Comparison of ENCODE assay signal across 11 mouse cellular contexts in the genomic region with DNA sequence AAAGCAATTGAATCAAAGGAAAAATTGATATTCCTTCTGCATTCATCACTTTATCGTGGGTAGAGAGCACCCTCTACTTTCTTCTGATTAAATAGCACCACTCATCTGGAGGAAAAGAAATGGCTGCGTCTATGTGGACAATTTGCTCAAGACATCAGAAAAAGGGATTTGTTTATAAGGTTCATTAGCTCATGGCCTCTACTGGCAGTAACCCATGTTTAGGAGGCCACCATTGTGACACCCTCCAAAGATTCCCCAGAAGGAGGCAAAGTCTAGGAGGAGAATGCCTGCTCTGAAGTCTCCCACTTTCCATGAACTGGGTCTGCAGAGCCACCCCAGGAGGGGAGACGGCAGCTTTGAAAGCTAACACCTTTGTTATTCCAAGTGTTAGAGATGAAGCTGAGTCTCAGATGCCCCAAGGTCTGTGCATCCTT.
A peak's percentile ranks its signal among the peaks of the same experiment; 100 is the strongest.
DNase-seq lines count a peak whose midpoint lies in the region; ATAC-seq and TF ChIP-seq lines count a peak whose summit lies in the region.
"Had no signal": no experiment of that assay in that cellular context is flagged by ENCODE, and none has a peak within 500 bp of the region (broad histone marks: within the 10 kb centered on the region; RNA-seq: fewer than 3 reads in every experiment).

No protein-coding gene starts in this region.

- no peaks in the 10 kb centered on the region for H3K9me3 ChIP-seq in embryonic facial prominence, embryonic 14.5 days (ENCODE audit: control insufficient read depth, low read length)
- H3K9me3 ChIP-seq in midbrain, postnatal 0 days (ENCODE audit: low read length), result no peaks in the 10 kb centered on the region
- H3K9me3 ChIP-seq: G1E; heart, embryonic 15.5 days had no signal

- DNase-seq in left cerebral cortex, postnatal 10 days (ENCODE audit: extremely low spot score in 1 of 2, low spot score in 2 of 2), result peak; percentile 6 to 38
- no peak for DNase-seq in left cerebral cortex, adult 18-20 months (ENCODE audit: low spot score in 2 of 2)
- peak; percentile 51 for DNase-seq in cerebellum, adult 8-10 months
- peak; percentile 13 for DNase-seq in embryonic facial prominence, embryonic 14.5 days (ENCODE audit: low spot score)
- peak; percentile 73 for DNase-seq in midbrain, postnatal 0 days (ENCODE audit: low spot score)
- DNase-seq in thymus, adult 2 months, result no peak
- DNase-seq in spleen, adult 12 weeks (ENCODE audit: low spot score), result no peak
- DNase-seq: lung, postnatal 36 days; thymus, postnatal 14 days had no signal

- no peak overlapping the region for H3K4me3 ChIP-seq in embryonic facial prominence, embryonic 14.5 days (ENCODE audit: low read depth, low read length)
- no peak overlapping the region for H3K4me3 ChIP-seq in midbrain, postnatal 0 days (ENCODE audit: low read depth, low read length)
- H3K4me3 ChIP-seq in thymus, adult 2 months (ENCODE audit: control insufficient read depth, insufficient read depth, low read length), result no peak overlapping the region
- H3K4me3 ChIP-seq: heart, embryonic 15.5 days had no signal

- H3K4me2 ChIP-seq in embryonic facial prominence, embryonic 14.5 days (ENCODE audit: low read depth, low read length), result no peak overlapping the region
- no peak overlapping the region for H3K4me2 ChIP-seq in midbrain, postnatal 0 days (ENCODE audit: low read depth, low read length, poor library complexity, severe bottlenecking)
- H3K4me2 ChIP-seq: heart, embryonic 15.5 days had no signal

- no peaks in the 10 kb centered on the region for H3K36me3 ChIP-seq in embryonic facial prominence, embryonic 14.5 days (ENCODE audit: control insufficient read depth, insufficient read depth, low read length)
- no peaks in the 10 kb centered on the region for H3K36me3 ChIP-seq in midbrain, postnatal 0 days (ENCODE audit: insufficient read depth, low read length)
- H3K36me3 ChIP-seq in thymus, adult 2 months (ENCODE audit: control insufficient read depth, insufficient read depth, low read length), result no peaks in the 10 kb centered on the region
- H3K36me3 ChIP-seq: G1E; heart, embryonic 15.5 days had no signal

- H3K27me3 ChIP-seq in embryonic facial prominence, embryonic 14.5 days (replicated peaks; ENCODE audit: control insufficient read depth, insufficient read depth, low read length), result no peaks in the 10 kb centered on the region
- H3K27me3 ChIP-seq in midbrain, postnatal 0 days (ENCODE audit: insufficient read depth, low read length), result no peaks in the 10 kb centered on the region
- no peaks in the 10 kb centered on the region for H3K27me3 ChIP-seq in thymus, adult 2 months (ENCODE audit: control insufficient read depth, insufficient read depth, low read length)
- H3K27me3 ChIP-seq: heart, embryonic 15.5 days had no signal

- TF ChIP-seq CTCF in midbrain, postnatal 0 days (IDR thresholded peaks at IDR 0.05), result peak; percentile 67
- no peak for TF ChIP-seq CTCF in thymus, adult 2 months (IDR thresholded peaks at IDR 0.05; ENCODE audit: borderline replicate concordance, control insufficient read depth, extremely low read depth, insufficient read depth, low read length, poor library complexity)

- no peak overlapping the region for H3K9ac ChIP-seq in embryonic facial prominence, embryonic 14.5 days (ENCODE audit: low read depth, low read length)
- H3K9ac ChIP-seq in midbrain, postnatal 0 days (replicated peaks; ENCODE audit: low read length, poor library complexity, severe bottlenecking), result no peak overlapping the region
- H3K9ac ChIP-seq: heart, embryonic 15.5 days had no signal

- no peak overlapping the region for H3K27ac ChIP-seq in embryonic facial prominence, embryonic 14.5 days (replicated peaks; ENCODE audit: low read depth, low read length)
- no peak overlapping the region for H3K27ac ChIP-seq in midbrain, postnatal 0 days (ENCODE audit: low read depth, low read length)
- no peak overlapping the region for H3K27ac ChIP-seq in thymus, adult 2 months (ENCODE audit: control insufficient read depth, insufficient read depth, low read length)
- H3K27ac ChIP-seq: heart, embryonic 15.5 days had no signal

- H3K4me1 ChIP-seq in embryonic facial prominence, embryonic 14.5 days (ENCODE audit: control insufficient read depth, insufficient read depth, low read length), result no peaks in the 10 kb centered on the region
- no peaks in the 10 kb centered on the region for H3K4me1 ChIP-seq in midbrain, postnatal 0 days (ENCODE audit: insufficient read depth, low read length)
- H3K4me1 ChIP-seq in thymus, adult 2 months (replicated peaks; ENCODE audit: control insufficient read depth, insufficient read depth, low read length), result no peaks in the 10 kb centered on the region
- H3K4me1 ChIP-seq: heart, embryonic 15.5 days had no signal

- no peak for ATAC-seq in embryonic facial prominence, embryonic 14.5 days (ENCODE audit: low read depth)
- 0 out of 2 replicates have a peak, but pooled peaks have one; percentile 44 for ATAC-seq in midbrain, postnatal 0 days (ENCODE audit: low FRiP score)

- TF ChIP-seq POLR2A in thymus, adult 2 months (IDR thresholded peaks at IDR 0.05; ENCODE audit: control insufficient read depth, extremely low read depth, insufficient read depth, low read length, poor library complexity), result no peak

- intact Hi-C loops in left cerebral cortex, postnatal 10 days (cut with DNase I), result loop anchor here (5.0 kb wide), 1 partner anchor 1343 kb away; no protein-coding TSS in a partner anchor

- WGBS in embryonic facial prominence, embryonic 14.5 days, result 37% methylated on average over 3 of the region's 3 CpGs
- WGBS in midbrain, postnatal 0 days, result 30% methylated on average over 3 of the region's 3 CpGs
- 55% methylated on average over 3 of the region's 3 CpGs for WGBS in thymus, adult 2 months

Comparison
In these comparisons a context has a peak if more than half of its experiments do, and no peak if none do; other contexts are left out.
1. DNase-seq: peak in left cerebral cortex, postnatal 10 days (2 of 2), cerebellum, adult 8-10 months (single experiment), embryonic facial prominence, embryonic 14.5 days (single experiment) and midbrain, postnatal 0 days (single experiment); none in left cerebral cortex, adult 18-20 months (0 of 2), thymus, adult 2 months (single experiment) and spleen, adult 12 weeks (single experiment).